7 mouse cellular contexts compared by ENCODE assay signal in the genomic region with DNA sequence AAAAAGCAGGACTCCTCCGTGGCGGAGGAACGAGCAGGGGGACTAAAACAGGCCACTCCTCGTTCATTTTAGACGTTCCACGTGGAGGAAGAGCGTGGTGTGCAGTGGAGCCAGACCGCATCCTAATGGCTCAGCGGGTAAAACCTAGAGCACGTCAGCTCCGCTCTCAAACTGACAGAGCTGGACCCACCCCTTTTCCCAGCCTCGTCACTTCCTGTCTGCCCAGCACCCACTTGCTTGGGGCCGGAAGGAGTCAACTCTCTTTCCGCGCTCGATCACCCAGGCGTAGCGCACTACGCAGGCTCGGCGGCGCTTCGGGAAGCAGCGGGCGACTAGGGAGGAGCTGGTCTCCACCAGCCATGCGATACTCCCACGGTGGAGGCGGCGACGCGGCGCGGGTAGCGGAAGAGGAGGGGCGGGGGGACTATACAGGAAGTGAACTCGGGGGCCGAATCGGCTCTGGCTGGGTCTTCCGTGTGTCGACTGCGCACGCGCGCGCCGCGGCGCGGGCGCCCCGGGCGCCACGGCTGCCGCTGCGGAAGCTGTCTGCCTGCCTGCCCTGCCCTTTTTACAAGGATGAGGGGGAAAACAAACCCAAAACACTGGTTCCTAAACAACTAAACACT. TPM values are rescaled to one million over a fixed set of nuclear protein-coding genes. Genes with fewer than 3 reads are reported as not detected.
DNase-seq lines count a peak whose midpoint lies in the region; ATAC-seq and TF ChIP-seq lines count a peak whose summit lies in the region.

No protein-coding gene starts in this region.

- peak; percentile 94 for DNase-seq in adrenal gland, adult 8-10 months
- DNase-seq in embryo, embryonic 9.5 days (ENCODE audit: extremely low spot score), result peak; percentile 89
- peak; percentile 83 to 86 for DNase-seq in gastrocnemius, postnatal 4 days (ENCODE audit: low spot score in 2 of 2)
- DNase-seq in left cerebral cortex, postnatal 4 days, result peak; percentile 88

- H3K4me1 ChIP-seq in intestine, postnatal 0 days (replicated peaks; ENCODE audit: control insufficient read depth, insufficient read depth, low read length), result no peaks in the 10 kb centered on the region
- H3K4me1 ChIP-seq in midbrain, embryonic 12.5 days, result 0 out of 2 replicates have a peak, but pooled peaks cover 3% of the 10 kb centered on the region
- no peaks in the 10 kb centered on the region for H3K4me1 ChIP-seq in small intestine, adult 2 months (ENCODE audit: control insufficient read depth, insufficient read depth, insufficient read length, low read length)

- H3K4me3 ChIP-seq in intestine, postnatal 0 days (ENCODE audit: low read depth, low read length), result peak overlapping the region; percentile 55
- peak overlapping the region; percentile 57 for H3K4me3 ChIP-seq in midbrain, embryonic 12.5 days
- H3K4me3 ChIP-seq in small intestine, adult 2 months (ENCODE audit: low read depth, low read length), result peak overlapping the region; percentile 100

- H3K27ac ChIP-seq in intestine, postnatal 0 days (ENCODE audit: low read depth, low read length), result peak overlapping the region; percentile 97
- peak overlapping the region; percentile 96 for H3K27ac ChIP-seq in midbrain, embryonic 12.5 days (replicated peaks)
- peak overlapping the region; percentile 100 for H3K27ac ChIP-seq in small intestine, adult 2 months (ENCODE audit: insufficient read depth, low read depth, low read length)

- H3K4me2 ChIP-seq in intestine, postnatal 0 days (replicated peaks; ENCODE audit: low read depth), result peak overlapping the region; percentile 66
- H3K4me2 ChIP-seq in midbrain, embryonic 12.5 days (replicated peaks), result peak overlapping the region; percentile 55

- peak; percentile 99 for ATAC-seq in intestine, postnatal 0 days
- peak; percentile 99 for ATAC-seq in midbrain, embryonic 12.5 days (ENCODE audit: low FRiP score, low read depth)

- peak overlapping the region; percentile 60 for H3K9ac ChIP-seq in intestine, postnatal 0 days (ENCODE audit: low read depth, low read length)
- H3K9ac ChIP-seq in midbrain, embryonic 12.5 days (replicated peaks), result peak overlapping the region; percentile 52; the same call in 1 of the 2 replicates

- WGBS in intestine, postnatal 0 days, result under 1% methylated on average over 55 of the region's 55 CpGs
- 4% methylated on average over 55 of the region's 55 CpGs for WGBS in midbrain, embryonic 12.5 days
- WGBS in small intestine, adult 2 months, result 1% methylated on average over 41 of the region's 55 CpGs

- intact Hi-C loops in left cerebral cortex, postnatal 4 days (cut with DNase I), result loop anchor here (2.0 kb wide), 1 partner anchor 35 kb away; a partner anchor contains a TSS

- TF ChIP-seq CTCF in intestine, postnatal 0 days (IDR thresholded peaks at IDR 0.05; ENCODE audit: low read depth), result no peak
- TF ChIP-seq CTCF in small intestine, adult 2 months (IDR thresholded peaks at IDR 0.05; ENCODE audit: extremely low read depth, insufficient read length, insufficient replicate concordance, low read depth, low read length), result no peak

- no peaks in the 10 kb centered on the region for H3K9me3 ChIP-seq in intestine, postnatal 0 days (ENCODE audit: control insufficient read depth)
- no peaks in the 10 kb centered on the region for H3K9me3 ChIP-seq in midbrain, embryonic 12.5 days

- no peaks in the 10 kb centered on the region for H3K36me3 ChIP-seq in intestine, postnatal 0 days (ENCODE audit: control insufficient read depth, insufficient read depth)
- H3K36me3 ChIP-seq in midbrain, embryonic 12.5 days, result no peaks in the 10 kb centered on the region
- no peaks in the 10 kb centered on the region for H3K36me3 ChIP-seq in small intestine, adult 2 months (ENCODE audit: control insufficient read depth, insufficient read depth, low read length)

- peak; percentile 87 for TF ChIP-seq POLR2A in small intestine, adult 2 months (IDR thresholded peaks at IDR 0.05; ENCODE audit: low read depth, low read length)

- no peaks in the 10 kb centered on the region for H3K27me3 ChIP-seq in intestine, postnatal 0 days (replicated peaks; ENCODE audit: control insufficient read depth, insufficient read depth, low read length)
- peaks cover 55% of the 10 kb centered on the region for H3K27me3 ChIP-seq in midbrain, embryonic 12.5 days
- H3K27me3 ChIP-seq in small intestine, adult 2 months (ENCODE audit: control insufficient read depth, insufficient read depth, low read length), result no peaks in the 10 kb centered on the region

RNA-seq across cellular contexts. Expression of a gene that starts 34.8 kb away (rescaled TPM):
- 100 to 1,000 TPM; 120 to 235 (median 168) TPM for total RNA-seq in adrenal gland, adult 8-10 months (2022)
- 100 to 1,000 TPM in 1 of 2 experiments, 10 to 100 TPM in 1; 89.2 to 134 TPM for total RNA-seq in gastrocnemius, postnatal 4 days (2021)
- 35.2 and 36.7 TPM in 2 replicates for polyA plus RNA-seq in intestine, postnatal 0 days (2015; fragmentation: Nextera tagmentation; extraction: Ambion mirVana)
- total RNA-seq in left cerebral cortex, postnatal 4 days (2021), result 100 to 1,000 TPM; 167 to 244 TPM
- polyA plus RNA-seq in midbrain, embryonic 12.5 days (2016; fragmentation: Nextera tagmentation; extraction: Ambion mirVana), result 98.6 and 113 TPM in 2 replicates
- polyA plus RNA-seq in small intestine, adult 2 months (2012; rRNA removed), result 16.7 and 16.8 TPM in 2 replicates

RNA-seq across cellular contexts. Expression of a gene that starts 54.3 kb away (rescaled TPM):
- 10 to 100 TPM; 28.8 to 47.7 (median 41.3) TPM for total RNA-seq in adrenal gland, adult 8-10 months (2022)
- total RNA-seq in gastrocnemius, postnatal 4 days (2021), result 10 to 100 TPM; 32.2 to 38.0 TPM
- 13.2 and 13.8 TPM in 2 replicates for polyA plus RNA-seq in intestine, postnatal 0 days (2015; fragmentation: Nextera tagmentation; extraction: Ambion mirVana)
- total RNA-seq in left cerebral cortex, postnatal 4 days (2021), result 10 to 100 TPM; 27.3 to 31.9 TPM
- 32.8 and 33.1 TPM in 2 replicates for polyA plus RNA-seq in midbrain, embryonic 12.5 days (2016; fragmentation: Nextera tagmentation; extraction: Ambion mirVana)
- polyA plus RNA-seq in small intestine, adult 2 months (2012; rRNA removed), result 1.2 and 2.7 TPM in 2 replicates

RNA-seq across cellular contexts. Expression of a gene that starts 56.6 kb away (rescaled TPM):
- 10 to 100 TPM; 14.7 to 23.6 (median 18.4) TPM for total RNA-seq in adrenal gland, adult 8-10 months (2022)
- 10 to 100 TPM; 10.7 to 10.9 TPM for total RNA-seq in gastrocnemius, postnatal 4 days (2021)
- polyA plus RNA-seq in intestine, postnatal 0 days (2015; fragmentation: Nextera tagmentation; extraction: Ambion mirVana), result 4.7 and 5.0 TPM in 2 replicates
- total RNA-seq in left cerebral cortex, postnatal 4 days (2021), result 10 to 100 TPM; 17.5 to 18.7 TPM
- 10.8 and 12.5 TPM in 2 replicates for polyA plus RNA-seq in midbrain, embryonic 12.5 days (2016; fragmentation: Nextera tagmentation; extraction: Ambion mirVana)
- polyA plus RNA-seq in small intestine, adult 2 months (2012; rRNA removed), result 4.8 and 9.5 TPM in 2 replicates

Comparison
In these comparisons a context has a peak if more than half of its experiments do, and no peak if none do; other contexts are left out.
1. Peak in every context shown above with its lines: DNase-seq, ATAC-seq, H3K4me3 ChIP-seq and H3K27ac ChIP-seq.